Mouse (Mus musculus) CD4-positive helper T cell, adult 2 months (primary cell): ENCODE data around the gene Morn1.

ENCODE experiments used
- DNase-seq: peaks from one replicate; pipeline ENCODE4 v3.0.0-alpha.2; 2012; ENCODE audit warnings: low read depth, missing footprints, low spot score

Morn1 gene

GRCm38 (mm10) chr4:155086108-155087024 lies at the start of gene Morn1, which contains the start of gene Rer1:
TSS of gene Morn1 (plus strand) at chr4:155086577.
TSS of gene Rer1 (minus strand) at chr4:155086382.
- DNase-seq = peak; percentile 100

- DNase-seq = no peak
These were observed 46.2 kb upstream of the Morn1 start for GRCm38 (mm10) chr4:155040197-155040596.

GRCm38 (mm10) chr4:155040696-155041095 lies 45.7 kb upstream of the Morn1 start:
- no peak for DNase-seq

GRCm38 (mm10) chr4:155042606-155043288 lies 43.6 kb upstream of the Morn1 start:
- no peak for DNase-seq

- DNase-seq = no peak
These were observed 43.1 kb upstream of the Morn1 start for GRCm38 (mm10) chr4:155043289-155043625.

GRCm38 (mm10) chr4:155046636-155047035 lies 39.7 kb upstream of the Morn1 start:
- DNase-seq = no peak

GRCm38 (mm10) chr4:155050116-155050515 lies 36.3 kb upstream of the Morn1 start:
- peak; percentile 85 for DNase-seq

GRCm38 (mm10) chr4:155056724-155057123 lies 29.7 kb upstream of the Morn1 start, which contains the start of gene Plch2:
TSS of gene Plch2 (minus strand) at chr4:155056784.
- DNase-seq = no peak

- no peak for DNase-seq
These were observed 28.1 kb upstream of the Morn1 start for GRCm38 (mm10) chr4:155058325-155058724.

GRCm38 (mm10) chr4:155063895-155064294 lies 22.5 kb upstream of the Morn1 start:
- DNase-seq = no peak

GRCm38 (mm10) chr4:155064474-155064873 lies 21.9 kb upstream of the Morn1 start:
- DNase-seq = peak; percentile 30

GRCm38 (mm10) chr4:155065970-155066833 lies 20.2 kb upstream of the Morn1 start:
- DNase-seq = peak; percentile 81

GRCm38 (mm10) chr4:155066834-155067522 lies 19.4 kb upstream of the Morn1 start, which contains the start of gene Pex10:
TSS of gene Pex10 (plus strand) at chr4:155067016.
- DNase-seq = peak; percentile 97

GRCm38 (mm10) chr4:155068357-155068972 lies 17.9 kb upstream of the Morn1 start:
- no peak for DNase-seq

- DNase-seq = peak; percentile 25
These were observed 17.2 kb upstream of the Morn1 start for GRCm38 (mm10) chr4:155069191-155069590.

GRCm38 (mm10) chr4:155070199-155070598 lies 16.2 kb upstream of the Morn1 start:
- no peak for DNase-seq

GRCm38 (mm10) chr4:155070921-155071320 lies 15.5 kb upstream of the Morn1 start:
- no peak for DNase-seq

- DNase-seq = no peak
These were observed 12.0 kb upstream of the Morn1 start for GRCm38 (mm10) chr4:155074418-155074817.

GRCm38 (mm10) chr4:155075137-155075536 lies 11.2 kb upstream of the Morn1 start:
- no peak for DNase-seq

GRCm38 (mm10) chr4:155075813-155076212 lies 10.6 kb upstream of the Morn1 start:
- DNase-seq = no peak

- DNase-seq = no peak
These were observed 9.7 kb upstream of the Morn1 start for GRCm38 (mm10) chr4:155076677-155077076.
